Mouse (Mus musculus) hindlimb bud, embryonic 11.5 days (tissue): ENCODE results near the gene Lmtk2.

Experiments
- DNase-seq: peaks from one replicate; pipeline ENCODE4 v3.0.0-alpha.2; 2012; ENCODE audit warnings: low read depth, low spot score; ENCODE audit errors: extremely low spot score

The Lmtk2 gene

GRCm38 (mm10) chr5:144106130-144106510 is 5.9 kb downstream of the Lmtk2 start:
- DNase-seq: no peak

- DNase-seq: no peak
Observed at GRCm38 (mm10) chr5:144109201-144109600, 9.0 kb downstream of the Lmtk2 start.

GRCm38 (mm10) chr5:144112574-144113438 is 12.6 kb downstream of the Lmtk2 start:
- no peak for DNase-seq

- DNase-seq: no peak
Observed at GRCm38 (mm10) chr5:144114068-144114467, 13.8 kb downstream of the Lmtk2 start.

- no peak for DNase-seq
Observed at GRCm38 (mm10) chr5:144114970-144115627, 14.9 kb downstream of the Lmtk2 start.

GRCm38 (mm10) chr5:144115628-144115977 is 15.4 kb downstream of the Lmtk2 start:
- DNase-seq: no peak

- DNase-seq: no peak
Observed at GRCm38 (mm10) chr5:144118271-144118670, 18.0 kb downstream of the Lmtk2 start.

GRCm38 (mm10) chr5:144119286-144119685 is 19.1 kb downstream of the Lmtk2 start:
- no peak for DNase-seq

- DNase-seq: no peak
Observed at GRCm38 (mm10) chr5:144121489-144121888, 21.3 kb downstream of the Lmtk2 start.

- DNase-seq: no peak
Observed at GRCm38 (mm10) chr5:144125979-144126755, 25.9 kb downstream of the Lmtk2 start.

- no peak for DNase-seq
Observed at GRCm38 (mm10) chr5:144143531-144143930, 43.3 kb downstream of the Lmtk2 start.

GRCm38 (mm10) chr5:144146898-144147297 is 46.7 kb downstream of the Lmtk2 start:
- DNase-seq: no peak

- DNase-seq: no peak
Observed at GRCm38 (mm10) chr5:144149530-144149929, 49.3 kb downstream of the Lmtk2 start.

- no peak for DNase-seq
Observed at GRCm38 (mm10) chr5:144151270-144151669, 51.0 kb downstream of the Lmtk2 start.

- peak; percentile 53 for DNase-seq
Observed at GRCm38 (mm10) chr5:144154528-144154927, 54.3 kb downstream of the Lmtk2 start.

- no peak for DNase-seq
Observed at GRCm38 (mm10) chr5:144158604-144159003, 58.4 kb downstream of the Lmtk2 start.

- DNase-seq: no peak
Observed at GRCm38 (mm10) chr5:144159137-144159536, 58.9 kb downstream of the Lmtk2 start.

GRCm38 (mm10) chr5:144162080-144162812 is 62.0 kb downstream of the Lmtk2 start:
- DNase-seq: no peak

GRCm38 (mm10) chr5:144162813-144163517 is 62.7 kb downstream of the Lmtk2 start:
- no peak for DNase-seq

GRCm38 (mm10) chr5:144165756-144166155 is 65.5 kb downstream of the Lmtk2 start:
- DNase-seq: no peak
